Mouse (Mus musculus) retina, postnatal 7 days (tissue): ENCODE data around the gene Alox5ap.

Experiments
- DNase-seq: peaks from one replicate; pipeline ENCODE4 v3.0.0-alpha.2; 2012; ENCODE audit warnings: low read depth, low spot score

Gene Alox5ap

GRCm38 (mm10) chr5:149259093-149259492 is 5.5 kb upstream of the Alox5ap start:
- no peak for DNase-seq

- DNase-seq = no peak
Observed at GRCm38 (mm10) chr5:149261449-149261848, 3.1 kb upstream of the Alox5ap start.

GRCm38 (mm10) chr5:149261866-149262265 is 2.7 kb upstream of the Alox5ap start:
- DNase-seq = no peak

- DNase-seq = no peak
Observed at GRCm38 (mm10) chr5:149264878-149265279, 312 bp downstream of the Alox5ap start.

- DNase-seq = no peak
Observed at GRCm38 (mm10) chr5:149266761-149267221, 2.2 kb downstream of the Alox5ap start.

- DNase-seq = no peak
Observed at GRCm38 (mm10) chr5:149267493-149267892, 2.9 kb downstream of the Alox5ap start.

GRCm38 (mm10) chr5:149271291-149271690 is 6.7 kb downstream of the Alox5ap start:
- DNase-seq = no peak

GRCm38 (mm10) chr5:149272535-149272934 is 8.0 kb downstream of the Alox5ap start:
- no peak for DNase-seq

GRCm38 (mm10) chr5:149274390-149275104 is 10.0 kb downstream of the Alox5ap start:
- DNase-seq = no peak

GRCm38 (mm10) chr5:149275105-149275494 is 10.5 kb downstream of the Alox5ap start:
- no peak for DNase-seq

- no peak for DNase-seq
Observed at GRCm38 (mm10) chr5:149277529-149277928, 13.0 kb downstream of the Alox5ap start.

GRCm38 (mm10) chr5:149279273-149279844 is 14.8 kb downstream of the Alox5ap start:
- no peak for DNase-seq

GRCm38 (mm10) chr5:149283009-149283408 is 18.4 kb downstream of the Alox5ap start:
- DNase-seq = no peak

GRCm38 (mm10) chr5:149283821-149284220 is 19.3 kb downstream of the Alox5ap start:
- no peak for DNase-seq

- no peak for DNase-seq
Observed at GRCm38 (mm10) chr5:149286021-149286420, 21.5 kb downstream of the Alox5ap start.

- DNase-seq = no peak
Observed at GRCm38 (mm10) chr5:149287148-149288038, 22.8 kb downstream of the Alox5ap start.

- DNase-seq = no peak
Observed at GRCm38 (mm10) chr5:149291266-149291665, 26.7 kb downstream of the Alox5ap start.

GRCm38 (mm10) chr5:149293071-149293470 is 28.5 kb downstream of the Alox5ap start:
- DNase-seq = no peak

GRCm38 (mm10) chr5:149296808-149297207 is 32.2 kb downstream of the Alox5ap start:
- DNase-seq = no peak

- no peak for DNase-seq
Observed at GRCm38 (mm10) chr5:149297464-149297863, 32.9 kb downstream of the Alox5ap start.

GRCm38 (mm10) chr5:149298234-149298633 is 33.7 kb downstream of the Alox5ap start:
- DNase-seq = no peak
